In the genomic region with DNA sequence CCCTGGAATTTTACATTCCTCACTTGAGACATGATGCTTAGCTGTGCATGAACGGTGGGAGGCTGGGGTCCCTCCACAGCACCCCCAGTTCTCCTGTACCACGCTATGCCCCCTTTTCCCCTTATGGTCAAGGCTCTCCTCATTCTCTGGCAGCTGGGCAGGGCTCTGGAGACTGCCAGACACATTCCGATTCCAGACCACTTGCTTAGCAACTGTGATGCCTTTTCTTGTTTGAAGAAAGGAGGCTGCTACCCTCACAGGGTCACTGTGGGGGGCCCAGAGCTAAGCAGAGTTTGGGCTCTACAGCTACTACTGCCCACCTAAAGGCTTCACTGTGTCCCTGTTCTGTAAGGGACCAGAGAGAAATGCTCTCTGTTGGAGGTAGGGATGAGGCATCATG, we compare ENCODE assay signal across 9 mouse cellular contexts. TPM values are rescaled to one million over a fixed set of nuclear protein-coding genes. Genes with fewer than 3 reads are reported as not detected.
DNase-seq lines count a peak whose midpoint lies in the region; ATAC-seq lines count a peak whose summit lies in the region.
"Had no signal": no experiment of that assay in that cellular context is flagged by ENCODE, and none has a peak within 500 bp of the region (broad histone marks: within the 10 kb centered on the region; RNA-seq: fewer than 3 reads in every experiment).

No protein-coding gene starts in this region.

- H3K27ac ChIP-seq in lung, embryonic 15.5 days: no peak overlapping the region
- 0 out of 2 replicates have a peak overlapping the region, but pooled peaks have one; percentile 42 for H3K27ac ChIP-seq in hindbrain, embryonic 11.5 days (ENCODE audit: low read depth, low read length)
- H3K27ac ChIP-seq in midbrain, embryonic 10.5 days (replicated peaks): peak overlapping the region; percentile 71
- H3K27ac ChIP-seq: heart, embryonic 13.5 days had no signal

- H3K4me1 ChIP-seq in lung, embryonic 15.5 days: peaks cover 26% of the 10 kb centered on the region
- peaks cover 11% of the 10 kb centered on the region for H3K4me1 ChIP-seq in hindbrain, embryonic 11.5 days (replicated peaks; ENCODE audit: control insufficient read depth, insufficient read depth, low read length)
- H3K4me1 ChIP-seq in midbrain, embryonic 10.5 days: peaks cover 48% of the 10 kb centered on the region

- ATAC-seq in lung, embryonic 15.5 days (ENCODE audit: borderline replicate concordance, extremely low read depth, low FRiP score, low TSS enrichment): 0 out of 2 replicates have a peak, but pooled peaks have one; percentile 3
- peak; percentile 17; the same call in 1 of the 2 replicates for ATAC-seq in hindbrain, embryonic 11.5 days (ENCODE audit: low FRiP score)

- no peak overlapping the region for H3K9ac ChIP-seq in lung, embryonic 15.5 days
- H3K9ac ChIP-seq in hindbrain, embryonic 11.5 days (ENCODE audit: low read depth, low read length): no peak overlapping the region

- no peaks in the 10 kb centered on the region for H3K9me3 ChIP-seq in lung, embryonic 15.5 days
- H3K9me3 ChIP-seq in hindbrain, embryonic 11.5 days (ENCODE audit: control insufficient read depth, low read length): no peaks in the 10 kb centered on the region
- H3K9me3 ChIP-seq in midbrain, embryonic 10.5 days (replicated peaks): no peaks in the 10 kb centered on the region
- H3K9me3 ChIP-seq: heart, embryonic 13.5 days had no signal

- no peak for DNase-seq in lung, postnatal 10 days
- DNase-seq in hindbrain, embryonic 11.5 days (ENCODE audit: low spot score): peak; percentile 46
- DNase-seq in midbrain, embryonic 10.5 days (ENCODE audit: low spot score): peak; percentile 33
- DNase-seq in thymus, postnatal 0 days (ENCODE audit: low spot score): no peak
- no peak for DNase-seq in spleen, postnatal 4 days (ENCODE audit: low spot score in 2 of 2)
- no peak for DNase-seq in urinary bladder, adult 2 months (ENCODE audit: low spot score)
- DNase-seq: layer of hippocampus, adult 9-11 months had no signal

- no peaks in the 10 kb centered on the region for H3K27me3 ChIP-seq in lung, embryonic 15.5 days
- no peaks in the 10 kb centered on the region for H3K27me3 ChIP-seq in hindbrain, embryonic 11.5 days (ENCODE audit: control insufficient read depth, insufficient read depth, low read length)
- peaks cover 12% of the 10 kb centered on the region; the same call in 1 of the 2 replicates for H3K27me3 ChIP-seq in midbrain, embryonic 10.5 days (ENCODE audit: low read depth, poor library complexity, severe bottlenecking)

- H3K4me2 ChIP-seq in lung, embryonic 15.5 days: no peak overlapping the region
- no peak overlapping the region for H3K4me2 ChIP-seq in hindbrain, embryonic 11.5 days (replicated peaks; ENCODE audit: low read depth, low read length)
- H3K4me2 ChIP-seq: heart, embryonic 13.5 days had no signal

- H3K4me3 ChIP-seq in lung, embryonic 15.5 days: no peak overlapping the region
- H3K4me3 ChIP-seq in hindbrain, embryonic 11.5 days (ENCODE audit: low read depth, low read length): no peak overlapping the region
- no peak overlapping the region; the same call in 1 of the 2 replicates for H3K4me3 ChIP-seq in midbrain, embryonic 10.5 days
- H3K4me3 ChIP-seq: heart, embryonic 13.5 days had no signal

- WGBS in lung, embryonic 15.5 days: 73% methylated on average over 3 of the region's 3 CpGs
- 22% methylated on average over 3 of the region's 3 CpGs for WGBS in hindbrain, embryonic 11.5 days
- WGBS in midbrain, embryonic 10.5 days: 55% methylated on average over 3 of the region's 3 CpGs

- no peaks in the 10 kb centered on the region for H3K36me3 ChIP-seq in lung, embryonic 15.5 days
- H3K36me3 ChIP-seq in hindbrain, embryonic 11.5 days (ENCODE audit: control insufficient read depth, insufficient read depth, low read length): no peaks in the 10 kb centered on the region
- peaks cover 63% of the 10 kb centered on the region for H3K36me3 ChIP-seq in midbrain, embryonic 10.5 days
- H3K36me3 ChIP-seq: heart, embryonic 13.5 days had no signal

RNA-seq across cellular contexts. Expression of gene Gpr68, which starts 49.3 kb away (rescaled TPM):
- 0.29 and 0.71 TPM in 2 replicates for polyA plus RNA-seq in lung, embryonic 15.5 days (2015; fragmentation: Nextera tagmentation; extraction: Ambion mirVana)
- polyA plus RNA-seq in hindbrain, embryonic 11.5 days (2014; fragmentation: Nextera tagmentation; extraction: Ambion mirVana): 0.22 TPM in 1 of 2 replicates, not detected in the other
- 0.29 and 1.1 TPM in 2 replicates for polyA plus RNA-seq in midbrain, embryonic 10.5 days (2016; fragmentation: Nextera tagmentation; extraction: Ambion mirVana)
- polyA plus RNA-seq in thymus, postnatal 0 days (2015; fragmentation: Nextera tagmentation; extraction: Ambion mirVana): 6.8 and 7.5 TPM in 2 replicates
- 1.8 and 2.7 TPM in 2 replicates for polyA plus RNA-seq in urinary bladder, adult 2 months (2012; rRNA removed)

Comparison
In these comparisons a context has a peak if more than half of its experiments do, and no peak if none do; other contexts are left out.
1. DNase-seq: peak in hindbrain, embryonic 11.5 days (single experiment) and midbrain, embryonic 10.5 days (single experiment); none in lung, postnatal 10 days (single experiment), thymus, postnatal 0 days (single experiment), spleen, postnatal 4 days (0 of 2) and urinary bladder, adult 2 months (single experiment).